Mouse (Mus musculus) layer of hippocampus, adult 9-11 months (tissue): ENCODE data around the gene Gfm1.

Experiments
- DNase-seq: peaks from one replicate; pipeline ENCODE4 v3.0.0; 2022

Gene Gfm1

DNA sequence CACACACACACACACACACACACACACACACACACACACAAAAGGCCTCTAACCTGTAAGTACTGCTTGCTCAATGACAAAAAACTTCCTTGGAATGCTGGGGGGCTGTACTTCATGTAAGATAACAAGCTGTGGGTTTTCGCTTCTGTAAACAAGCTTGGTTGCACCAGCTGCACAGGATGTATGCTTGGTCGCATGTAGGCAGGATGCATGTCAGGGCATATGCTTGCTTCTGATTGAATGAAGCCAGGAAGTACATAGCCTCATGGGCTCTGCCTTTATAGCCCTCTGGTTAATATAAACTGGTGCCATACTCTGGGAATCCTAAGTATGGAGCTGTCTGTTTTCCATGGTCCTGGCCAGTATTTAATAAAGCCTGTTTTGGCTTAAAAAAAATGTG lies 68.1 kb downstream of the Gfm1 start:
- no peak for DNase-seq

GRCm38 (mm10) chr3:67498773-67499405 lies 69.0 kb downstream of the Gfm1 start:
- DNase-seq = no peak

- DNase-seq = no peak
These were observed 69.5 kb downstream of the Gfm1 start for GRCm38 (mm10) chr3:67499406-67499791.

DNA sequence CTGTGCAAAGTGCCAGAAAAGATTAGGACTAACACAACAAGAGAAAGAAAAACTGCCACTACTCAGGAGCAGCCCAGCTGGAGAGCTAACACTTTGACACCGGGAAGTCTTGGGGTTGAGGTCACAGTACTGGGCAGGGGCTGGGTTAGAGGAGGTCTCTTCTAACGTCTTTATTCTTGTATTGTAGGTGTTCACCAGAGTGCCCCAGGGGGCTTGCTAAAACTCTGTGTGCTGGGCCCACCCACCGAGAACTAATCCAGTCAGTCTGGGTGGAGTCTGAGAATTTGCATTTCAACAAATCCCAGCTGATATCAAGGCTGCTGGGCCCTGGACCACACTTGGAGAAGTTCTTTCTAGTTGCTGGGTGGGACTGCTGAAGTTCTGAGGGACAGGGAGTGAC lies 74.0 kb downstream of the Gfm1 start:
- no peak for DNase-seq

- DNase-seq = no peak
These were observed 75.4 kb downstream of the Gfm1 start for GRCm38 (mm10) chr3:67505286-67505685.

GRCm38 (mm10) chr3:67508216-67508892 lies 78.5 kb downstream of the Gfm1 start:
- no peak for DNase-seq

DNA sequence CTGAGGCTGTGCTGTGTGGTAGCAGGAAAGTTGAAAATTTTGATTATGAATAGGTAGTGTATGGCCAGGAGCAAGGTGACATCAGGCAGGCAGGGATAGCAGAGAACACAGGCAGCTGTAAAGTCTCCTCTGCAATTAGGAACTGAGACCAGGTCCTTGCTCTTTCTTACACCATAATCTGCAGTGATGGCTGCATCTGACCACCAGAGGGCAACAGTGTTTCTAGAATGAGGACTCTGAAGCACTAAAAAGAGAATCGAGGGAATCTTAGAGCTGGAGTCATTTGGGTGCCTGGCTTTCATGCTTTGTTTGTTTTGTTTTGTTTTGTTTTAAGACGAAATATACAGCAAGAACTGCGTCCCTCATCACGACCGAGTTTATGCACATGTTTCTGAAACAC lies 82.9 kb downstream of the Gfm1 start:
- peak; percentile 79 for DNase-seq

DNA sequence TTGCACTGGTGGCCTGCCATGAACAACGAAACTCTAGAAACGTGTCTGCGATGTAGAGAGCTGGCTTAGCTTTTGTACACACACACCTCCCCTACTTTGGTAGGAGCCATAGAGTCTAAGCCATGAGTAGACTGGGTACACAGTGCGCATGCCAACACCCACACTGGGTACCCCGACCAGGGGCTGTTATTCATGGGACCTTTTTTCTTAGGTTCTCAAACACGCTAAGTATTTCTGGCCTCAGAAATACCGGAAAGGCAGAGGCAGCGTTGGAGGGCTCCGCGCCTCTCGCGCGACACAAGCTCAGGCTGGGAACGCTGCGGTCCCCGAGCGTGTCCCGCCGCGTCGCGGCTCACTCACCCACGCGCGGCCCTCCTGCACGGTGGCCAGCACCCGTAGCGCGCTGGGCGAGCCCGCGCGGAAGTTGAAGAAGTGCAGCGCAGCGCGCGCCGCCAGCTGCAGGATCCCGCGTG lies 84.9 kb downstream of the Gfm1 start:
- DNase-seq = no peak

DNA sequence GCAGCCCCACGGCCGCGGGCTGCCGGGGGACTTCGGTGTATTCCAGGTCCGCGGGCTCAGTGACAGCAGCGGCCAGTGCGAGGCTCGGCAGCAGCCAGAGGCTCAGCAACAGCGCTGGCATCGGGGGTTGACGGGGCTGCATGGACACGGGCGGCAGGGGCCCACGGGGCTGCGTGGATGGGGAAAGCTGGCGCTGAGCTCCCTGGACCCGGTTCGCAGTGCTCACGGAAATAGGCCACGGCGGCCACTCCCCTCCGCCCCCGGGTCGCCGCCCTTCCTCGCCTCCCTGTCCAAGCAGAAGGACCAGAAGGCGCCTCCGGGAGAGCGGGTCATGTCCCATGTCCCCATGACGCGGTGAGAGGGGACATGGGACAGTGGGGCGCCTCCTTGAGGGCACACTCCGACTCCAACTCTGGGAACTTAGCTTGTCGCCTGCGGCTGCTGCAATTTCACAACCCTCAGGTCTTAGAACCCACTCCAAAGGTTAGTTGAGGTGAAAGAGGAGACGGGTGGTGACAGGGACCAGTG lies 85.4 kb downstream of the Gfm1 start, which contains the start of gene Rarres1:
Rarres1 (minus strand) TSS at position 250 of the 528 bp plus-strand sequence.
- no peak for DNase-seq

GRCm38 (mm10) chr3:67520568-67521143 lies 90.8 kb downstream of the Gfm1 start:
- no peak for DNase-seq

GRCm38 (mm10) chr3:67522709-67523108 lies 92.8 kb downstream of the Gfm1 start:
- no peak for DNase-seq

DNA sequence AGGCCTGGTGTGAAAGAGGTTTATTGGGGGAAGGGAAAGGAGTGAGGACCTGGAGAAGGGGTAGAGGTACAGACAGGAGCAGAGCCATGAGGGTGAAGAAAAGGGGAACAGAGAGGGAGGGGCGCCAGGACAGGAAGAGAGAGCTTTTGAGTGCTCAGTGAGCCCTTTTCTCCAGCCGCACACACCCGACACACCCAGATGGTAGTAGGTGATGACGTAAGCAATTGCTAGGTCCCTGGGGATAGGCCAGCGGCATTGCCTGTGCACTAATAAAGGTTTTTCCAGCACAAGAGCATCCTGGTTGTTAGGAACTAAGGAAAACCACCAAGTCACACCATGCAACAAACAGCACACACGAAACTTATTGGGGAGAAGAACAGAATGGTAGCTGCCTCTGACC lies 94.9 kb downstream of the Gfm1 start:
- DNase-seq = no peak
